Mouse (Mus musculus): ENCODE measurements around the gene St6galnac3. TPM values are rescaled to one million over a fixed set of nuclear protein-coding genes. Genes with fewer than 3 reads are reported as not detected.

The St6galnac3 gene
- total and polyA plus RNA-seq, 3 experiments: 2.2 to 5.2 (median 4.9) TPM

- Histone ChIP-seq H3K4me3 (no peak overlapping the region), H3K27ac (no peak overlapping the region), H3K79me2 (replicated peaks; ENCODE audit: control insufficient read depth, insufficient read depth, low read length) (no peaks in the 10 kb centered on the region), H3K4me1 (ENCODE audit: control insufficient read depth, insufficient read depth, low read length) (no peaks in the 10 kb centered on the region), H3K9ac (ENCODE audit: low read depth, low read length) (no peak overlapping the region), H3K27me3 (ENCODE audit: control insufficient read depth, insufficient read depth, low read length) (no peaks in the 10 kb centered on the region), H3K36me3 (ENCODE audit: control insufficient read depth, insufficient read depth, low read length) (no peaks in the 10 kb centered on the region)
- WGBS: 73% methylated on average over 2 of the region's 2 CpGs
- TF ChIP-seq POLR2A (IDR thresholded peaks at IDR 0.05; ENCODE audit: insufficient read depth, low read depth, low read length) (no peak), EP300 (IDR thresholded peaks at IDR 0.05; ENCODE audit: insufficient read depth, low read depth, low read length) (no peak), CTCF (IDR thresholded peaks at IDR 0.05) (no peak)
- intact Hi-C loops (cut with DNase I): no loop called here
- no peak for DNase-seq
Measured at GRCm38 (mm10) chr3:153599179-153599578, 125.8 kb downstream of the St6galnac3 start.

- no peak overlapping the region for H3K4me3 ChIP-seq
- H3K79me2 ChIP-seq (replicated peaks; ENCODE audit: control insufficient read depth, insufficient read depth, low read length): no peaks in the 10 kb centered on the region
- H3K36me3 ChIP-seq (ENCODE audit: control insufficient read depth, insufficient read depth, low read length): no peaks in the 10 kb centered on the region
- H3K9ac ChIP-seq (ENCODE audit: low read depth, low read length): no peak overlapping the region
- WGBS: 81% methylated on average over 6 of the region's 6 CpGs
- TF ChIP-seq EP300 (IDR thresholded peaks at IDR 0.05; ENCODE audit: insufficient read depth, low read depth, low read length): no peak
- TF ChIP-seq CTCF (IDR thresholded peaks at IDR 0.05): 0 out of 2 replicates have a peak, but pooled peaks have one; percentile 9
- no peak for TF ChIP-seq POLR2A (IDR thresholded peaks at IDR 0.05; ENCODE audit: insufficient read depth, low read depth, low read length)
- H3K4me1 ChIP-seq (ENCODE audit: control insufficient read depth, insufficient read depth, low read length): no peaks in the 10 kb centered on the region
- no peaks in the 10 kb centered on the region for H3K27me3 ChIP-seq (ENCODE audit: control insufficient read depth, insufficient read depth, low read length)
- H3K27ac ChIP-seq: no peak overlapping the region
- no peak for DNase-seq
- intact Hi-C loops (cut with DNase I): no loop called here
Measured at GRCm38 (mm10) chr3:153598631-153599030, 126.3 kb downstream of the St6galnac3 start.

GRCm38 (mm10) chr3:153594531-153594930, 130.4 kb downstream of the St6galnac3 start:
- 89% methylated on average over 9 of the region's 9 CpGs for WGBS
- Histone ChIP-seq H3K4me1 (ENCODE audit: control insufficient read depth, insufficient read depth, low read length) (no peaks in the 10 kb centered on the region), H3K4me3 (no peak overlapping the region), H3K79me2 (replicated peaks; ENCODE audit: control insufficient read depth, insufficient read depth, low read length) (no peaks in the 10 kb centered on the region), H3K9ac (ENCODE audit: low read depth, low read length) (no peak overlapping the region), H3K36me3 (ENCODE audit: control insufficient read depth, insufficient read depth, low read length) (no peaks in the 10 kb centered on the region), H3K27me3 (ENCODE audit: control insufficient read depth, insufficient read depth, low read length) (no peaks in the 10 kb centered on the region), H3K27ac (no peak overlapping the region)
- DNase-seq: no peak
- TF ChIP-seq POLR2A (IDR thresholded peaks at IDR 0.05; ENCODE audit: insufficient read depth, low read depth, low read length) (no peak), EP300 (IDR thresholded peaks at IDR 0.05; ENCODE audit: insufficient read depth, low read depth, low read length) (no peak), CTCF (IDR thresholded peaks at IDR 0.05) (no peak)
- intact Hi-C loops (cut with DNase I): no loop called here

DNA sequence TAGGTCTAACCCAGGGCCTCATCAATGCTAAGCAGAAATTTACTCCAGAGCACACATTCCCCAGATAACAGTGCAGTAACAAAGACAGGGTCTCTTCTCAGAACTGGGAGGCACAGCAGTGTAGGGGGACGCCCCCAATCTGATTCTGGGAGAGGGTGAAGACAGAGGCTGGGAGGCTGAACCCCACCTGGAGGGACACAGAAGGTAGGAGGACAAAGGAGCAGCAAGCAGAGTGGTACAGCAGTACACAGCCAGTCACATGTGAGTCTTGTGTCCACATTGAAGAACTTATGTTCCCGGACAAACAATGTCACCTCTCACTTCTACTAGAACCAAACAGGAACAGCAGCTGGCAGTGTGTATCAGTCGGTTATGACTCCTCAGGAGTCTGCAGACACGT, 131.0 kb downstream of the St6galnac3 start:
- WGBS: 56% methylated on average over 4 of the region's 4 CpGs
- Histone ChIP-seq H3K27me3 (ENCODE audit: control insufficient read depth, insufficient read depth, low read length) (no peaks in the 10 kb centered on the region), H3K4me1 (ENCODE audit: control insufficient read depth, insufficient read depth, low read length) (no peaks in the 10 kb centered on the region), H3K79me2 (replicated peaks; ENCODE audit: control insufficient read depth, insufficient read depth, low read length) (no peaks in the 10 kb centered on the region), H3K4me3 (no peak overlapping the region), H3K27ac (no peak overlapping the region), H3K9ac (ENCODE audit: low read depth, low read length) (no peak overlapping the region), H3K36me3 (ENCODE audit: control insufficient read depth, insufficient read depth, low read length) (no peaks in the 10 kb centered on the region)
- TF ChIP-seq CTCF (IDR thresholded peaks at IDR 0.05): no peak
- no peak for TF ChIP-seq EP300 (IDR thresholded peaks at IDR 0.05; ENCODE audit: insufficient read depth, low read depth, low read length)
- TF ChIP-seq POLR2A (IDR thresholded peaks at IDR 0.05; ENCODE audit: insufficient read depth, low read depth, low read length): no peak
- intact Hi-C loops (cut with DNase I): no loop called here
- DNase-seq: no peak

DNA sequence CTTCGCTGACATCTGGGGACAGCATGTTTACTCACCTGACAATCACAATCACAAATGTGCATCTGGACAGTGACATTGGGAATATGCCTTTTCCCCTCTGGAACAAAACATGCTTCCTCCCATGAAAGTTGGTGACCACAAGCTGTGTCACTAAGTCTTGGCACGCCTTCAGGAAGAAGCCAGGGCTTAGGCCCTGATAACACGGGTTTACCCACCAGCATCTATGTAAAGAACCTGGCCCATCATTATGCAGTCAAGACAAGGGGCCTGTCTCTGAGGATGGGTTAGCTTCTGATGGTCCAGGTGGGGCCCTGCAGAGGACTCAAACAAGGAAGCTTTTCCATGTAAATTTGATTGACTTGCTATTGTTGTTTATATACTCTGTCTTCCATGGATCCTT, 131.9 kb downstream of the St6galnac3 start:
- TF ChIP-seq POLR2A (IDR thresholded peaks at IDR 0.05; ENCODE audit: insufficient read depth, low read depth, low read length) (no peak), CTCF (IDR thresholded peaks at IDR 0.05) (no peak), EP300 (IDR thresholded peaks at IDR 0.05; ENCODE audit: insufficient read depth, low read depth, low read length) (no peak)
- WGBS: 66% methylated on average over 3 of the region's 3 CpGs
- Histone ChIP-seq H3K4me1 (ENCODE audit: control insufficient read depth, insufficient read depth, low read length) (peaks cover 1% of the 10 kb centered on the region; the same call in 1 of the 2 replicates), H3K27me3 (ENCODE audit: control insufficient read depth, insufficient read depth, low read length) (no peaks in the 10 kb centered on the region), H3K27ac (no peak overlapping the region), H3K4me3 (no peak overlapping the region), H3K36me3 (ENCODE audit: control insufficient read depth, insufficient read depth, low read length) (no peaks in the 10 kb centered on the region), H3K79me2 (replicated peaks; ENCODE audit: control insufficient read depth, insufficient read depth, low read length) (no peaks in the 10 kb centered on the region), H3K9ac (ENCODE audit: low read depth, low read length) (no peak overlapping the region)
- intact Hi-C loops (cut with DNase I): no loop called here
- DNase-seq: no peak

GRCm38 (mm10) chr3:153587594-153587993, 137.4 kb downstream of the St6galnac3 start:
- Histone ChIP-seq H3K4me3 (no peak overlapping the region), H3K4me1 (ENCODE audit: control insufficient read depth, insufficient read depth, low read length) (peaks cover 4% of the 10 kb centered on the region; the same call in 1 of the 2 replicates), H3K79me2 (replicated peaks; ENCODE audit: control insufficient read depth, insufficient read depth, low read length) (no peaks in the 10 kb centered on the region), H3K27ac (no peak overlapping the region), H3K36me3 (ENCODE audit: control insufficient read depth, insufficient read depth, low read length) (no peaks in the 10 kb centered on the region; the same call in 1 of the 2 replicates), H3K9ac (ENCODE audit: low read depth, low read length) (no peak overlapping the region), H3K27me3 (ENCODE audit: control insufficient read depth, insufficient read depth, low read length) (no peaks in the 10 kb centered on the region)
- no peak for DNase-seq
- no peak for TF ChIP-seq EP300 (IDR thresholded peaks at IDR 0.05; ENCODE audit: insufficient read depth, low read depth, low read length)
- TF ChIP-seq CTCF (IDR thresholded peaks at IDR 0.05): no peak
- TF ChIP-seq POLR2A (IDR thresholded peaks at IDR 0.05; ENCODE audit: insufficient read depth, low read depth, low read length): no peak
- 39% methylated on average over 1 of the region's 1 CpGs for WGBS
- intact Hi-C loops (cut with DNase I): no loop called here
